Mouse (Mus musculus) embryonic facial prominence, embryonic 11.5 days (tissue): Measurements from ENCODE around the gene Tfdp2. TPM values are rescaled to one million over a fixed set of nuclear protein-coding genes. Genes with fewer than 3 reads are reported as not detected.

ENCODE experiments used
- ATAC-seq: fragments of 200-750 bp; cut with Nextera tagmentation; replicated peaks from 2 replicates; pipeline ENCODE4 v1.8.0; 2017; ENCODE audit warnings: low read depth; ENCODE audit not compliant: insufficient number of reproducible peaks, low FRiP score, low TSS enrichment
- DNase-seq: peaks from one replicate; pipeline ENCODE4 v3.0.0-alpha.2; 2015; ENCODE audit warnings: low spot score
- H3K27ac ChIP-seq: fragments of 300-500 bp; sonication (generic); replicated peaks from 2 replicates; pipeline ENCODE4 v1.5.1; 2014; ENCODE audit warnings: mild to moderate bottlenecking, low read depth, low read length, control low read depth
- H3K27me3 ChIP-seq: fragments of 300-500 bp; sonication (generic); 2 replicates; pipeline ENCODE4 v1.6.1; 2014; ENCODE audit warnings: mild to moderate bottlenecking, low read length, moderate library complexity, mixed read lengths; ENCODE audit not compliant: control insufficient read depth, insufficient read depth
- H3K36me3 ChIP-seq: fragments of 300-500 bp; sonication (generic); replicated peaks from 2 replicates; pipeline ENCODE4 v1.6.1; 2014; ENCODE audit warnings: low read depth, mild to moderate bottlenecking, low read length, moderate library complexity, mixed read lengths; ENCODE audit not compliant: control insufficient read depth, insufficient read depth
- H3K4me1 ChIP-seq: fragments of 300-500 bp; sonication (generic); 2 replicates; pipeline ENCODE4 v1.6.1; 2014; ENCODE audit warnings: low read length, mixed read lengths; ENCODE audit not compliant: control insufficient read depth, insufficient read depth
- H3K4me2 ChIP-seq: fragments of 300-500 bp; sonication (generic); 2 replicates; pipeline ENCODE4 v1.6.1; 2014; ENCODE audit warnings: low read depth, mild to moderate bottlenecking, control low read depth, low read length, moderate library complexity
- H3K4me3 ChIP-seq: fragments of 300-500 bp; sonication (generic); 2 replicates; pipeline ENCODE4 v1.5.1; 2014; ENCODE audit warnings: low read depth, low read length, control low read depth
- H3K9ac ChIP-seq: fragments of 300-500 bp; sonication (generic); replicated peaks from 2 replicates; pipeline ENCODE4 v1.6.1; 2014; ENCODE audit warnings: mild to moderate bottlenecking, control low read depth, low read length
- H3K9me3 ChIP-seq: fragments of 300-500 bp; sonication (generic); replicated peaks from 2 replicates; pipeline ENCODE4 v1.6.1; 2016; ENCODE audit warnings: mild to moderate bottlenecking, low read length, inconsistent platforms, mixed read lengths; ENCODE audit not compliant: control insufficient read depth
- WGBS: fragments of 180-500 bp; shearing (Covaris S2); extraction: QIAGEN DNeasy Blood & Tissue Kit; methylation state at CpG from one replicate; pipeline ENCODE4 v1.1.7; 2014; 5-methylcytosine and 5-hydroxymethylcytosine counted together
- polyA plus RNA-seq: library from polyadenylated mRNA; unstranded; fragments of >200 nt; fragmentation: Nextera tagmentation; extraction: Ambion mirVana; gene quantifications from 2 replicates; pipeline ENCODE4 v1.2.1, GENCODE M21; 2014

Gene Tfdp2
- polyA plus RNA-seq, 1 experiment from 2014 or later = 81.1 TPM

- Histone ChIP-seq H3K9ac (no peak overlapping the region), H3K4me1 (peaks cover 4% of the 10 kb centered on the region; the same call in 1 of the 2 replicates), H3K27me3 (no peaks in the 10 kb centered on the region), H3K27ac (no peak overlapping the region), H3K9me3 (no peaks in the 10 kb centered on the region), H3K4me2 (no peak overlapping the region), H3K4me3 (no peak overlapping the region), H3K36me3 (no peaks in the 10 kb centered on the region)
- WGBS = 66% methylated on average over 6 of the region's 6 CpGs
- ATAC-seq (no peak), DNase-seq (no peak)
Observed at GRCm38 (mm10) chr9:96365271-96365872, 169.3 kb downstream of the Tfdp2 start.

GRCm38 (mm10) chr9:96369654-96370384, 173.7 kb downstream of the Tfdp2 start:
- ATAC-seq (no peak), DNase-seq (no peak)
- H3K27ac ChIP-seq = no peak overlapping the region
- H3K4me1 ChIP-seq = no peaks in the 10 kb centered on the region
- 58% methylated on average over 5 of the region's 5 CpGs for WGBS
- H3K4me2 ChIP-seq = no peak overlapping the region
- H3K36me3 ChIP-seq = no peaks in the 10 kb centered on the region
- H3K27me3 ChIP-seq = no peaks in the 10 kb centered on the region
- H3K4me3 ChIP-seq = no peak overlapping the region
- H3K9me3 ChIP-seq = no peaks in the 10 kb centered on the region
- no peak overlapping the region for H3K9ac ChIP-seq

GRCm38 (mm10) chr9:96371075-96371474, 175.0 kb downstream of the Tfdp2 start:
- no peaks in the 10 kb centered on the region for H3K9me3 ChIP-seq
- no peak overlapping the region for H3K9ac ChIP-seq
- H3K4me3 ChIP-seq = no peak overlapping the region
- no peaks in the 10 kb centered on the region for H3K4me1 ChIP-seq
- ATAC-seq = no peak
- no peak for DNase-seq
- H3K36me3 ChIP-seq = no peaks in the 10 kb centered on the region
- 86% methylated on average over 5 of the region's 5 CpGs for WGBS
- no peaks in the 10 kb centered on the region for H3K27me3 ChIP-seq
- H3K4me2 ChIP-seq = no peak overlapping the region
- H3K27ac ChIP-seq = no peak overlapping the region

Other genes starting within 250 kb of the Tfdp2 start
- 13.0 and 15.2 TPM in 2 replicates for gene Xrn1, start 241.5 kb upstream of the Tfdp2 start, polyA plus RNA-seq
- gene Gk5, start 76.9 kb upstream of the Tfdp2 start, polyA plus RNA-seq = 3.0 and 3.9 TPM in 2 replicates
- gene Atp1b3, start 168.2 kb downstream of the Tfdp2 start, polyA plus RNA-seq = 171 and 177 TPM in 2 replicates